Mouse (Mus musculus): ENCODE results near the gene Gper1. TPM values are rescaled to one million over a fixed set of nuclear protein-coding genes. Genes with fewer than 3 reads are reported as not detected.

Gene Gper1
- 4.7 and 5.7 TPM in 2 replicates for polyA plus RNA-seq (2012; rRNA removed)

DNA sequence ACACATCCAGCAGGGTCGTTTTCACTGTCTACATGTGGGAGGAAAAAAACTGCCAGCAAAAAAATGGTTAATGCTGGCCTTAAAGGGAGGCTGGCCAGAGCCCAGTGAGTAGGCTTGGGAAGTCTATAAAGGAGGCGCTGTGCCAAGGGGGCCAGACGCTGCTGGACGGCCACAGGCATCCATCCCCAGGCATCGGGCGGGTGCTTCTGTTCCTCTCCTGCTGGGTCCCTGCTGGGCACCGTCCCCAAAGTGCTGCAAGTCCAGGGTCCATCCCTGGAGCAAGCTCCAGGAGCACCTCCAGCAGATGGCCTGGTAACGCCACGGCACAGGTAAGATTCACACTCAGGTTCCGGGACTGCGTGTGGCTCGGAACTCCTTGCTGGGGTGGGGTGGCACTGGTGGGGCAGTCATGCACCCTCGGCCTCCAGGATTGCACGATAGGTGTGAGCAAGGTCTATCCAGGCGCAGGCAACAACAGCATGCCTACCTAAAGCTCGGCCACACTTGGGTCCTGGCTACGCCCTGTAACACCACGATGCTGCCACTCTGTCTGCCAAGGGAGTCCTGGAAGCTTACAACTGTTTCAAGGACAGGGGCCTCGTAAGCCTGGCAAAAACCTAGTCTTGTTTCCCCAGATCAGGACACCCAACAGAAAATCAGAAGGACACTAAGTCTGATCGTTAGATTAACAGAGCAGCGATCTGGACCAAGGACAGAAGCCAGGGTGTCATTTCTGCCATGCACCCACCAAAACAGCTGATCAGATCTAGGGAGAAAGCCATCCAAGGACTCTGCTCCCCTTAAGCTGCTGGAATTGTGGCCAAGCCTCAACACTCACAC is at the start of gene Gper1:
TSS of gene Gper1 (plus strand) at position 126 of the 840 bp plus-strand sequence.
- DNase-seq (ENCODE audit: extremely low spot score in 1 of 2, low spot score in 1 of 2) = no peak

DNA sequence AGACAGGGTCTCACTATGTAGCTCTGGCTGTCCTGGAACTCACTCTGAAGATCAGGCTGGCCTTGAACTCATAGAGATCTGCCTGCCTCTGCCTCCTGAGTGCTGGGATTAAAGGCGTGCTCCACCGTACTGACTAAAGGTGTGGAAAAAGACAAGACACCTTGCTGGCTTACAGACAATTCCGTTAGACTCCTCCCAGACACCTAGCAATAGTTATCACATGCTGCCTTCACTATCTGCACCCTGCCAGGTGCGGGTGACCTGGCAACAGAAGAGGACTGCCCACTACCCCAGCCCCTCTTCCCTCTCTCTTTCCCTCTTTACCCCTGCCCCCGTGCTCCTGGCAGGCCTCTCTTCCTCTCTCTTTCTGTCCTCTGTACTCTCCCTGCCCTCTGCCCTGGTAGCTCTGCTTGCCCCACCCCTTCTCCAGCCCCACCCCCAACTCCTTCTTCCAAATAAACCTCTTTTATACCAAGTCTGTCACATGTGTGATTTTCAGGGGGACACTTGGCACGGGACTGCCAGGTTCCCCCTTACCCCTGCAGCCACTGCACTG is 49.0 kb upstream of the Gper1 start:
- no peak for DNase-seq (ENCODE audit: extremely low spot score in 1 of 2, low spot score in 1 of 2)

GRCm38 (mm10) chr5:139374841-139375240 is 48.1 kb upstream of the Gper1 start:
- DNase-seq (ENCODE audit: extremely low spot score in 1 of 2, low spot score in 1 of 2) = no peak

GRCm38 (mm10) chr5:139377468-139378270 is 45.3 kb upstream of the Gper1 start, which contains the start of gene Gpr146:
Gpr146 (plus strand) TSS chr5:139377697.
- no peak for DNase-seq (ENCODE audit: extremely low spot score in 1 of 2, low spot score in 1 of 2)

DNA sequence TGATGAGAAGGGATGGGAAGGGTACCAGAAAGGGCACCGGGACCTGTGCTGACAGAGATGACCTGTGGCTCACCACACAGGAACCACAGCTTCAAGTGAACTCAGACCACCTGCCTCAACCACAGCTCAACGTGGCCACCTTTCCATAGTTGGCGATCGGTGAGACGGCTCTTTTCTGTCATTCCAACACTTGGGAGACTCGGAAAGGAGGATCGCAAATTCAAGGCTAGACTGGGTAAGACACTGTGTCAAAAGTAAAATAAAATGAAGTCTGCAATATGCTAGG is 44.7 kb upstream of the Gper1 start:
- DNase-seq (ENCODE audit: extremely low spot score in 1 of 2, low spot score in 1 of 2) = no peak

- no peak for DNase-seq (ENCODE audit: extremely low spot score in 1 of 2, low spot score in 1 of 2)
Observed at GRCm38 (mm10) chr5:139378986-139379629, 43.8 kb upstream of the Gper1 start.

GRCm38 (mm10) chr5:139379771-139380384 is 43.1 kb upstream of the Gper1 start:
- no peak for DNase-seq (ENCODE audit: extremely low spot score in 1 of 2, low spot score in 1 of 2)

GRCm38 (mm10) chr5:139380385-139381248 is 42.3 kb upstream of the Gper1 start:
- DNase-seq (ENCODE audit: extremely low spot score in 1 of 2, low spot score in 1 of 2) = peak; percentile 71 to 87

DNA sequence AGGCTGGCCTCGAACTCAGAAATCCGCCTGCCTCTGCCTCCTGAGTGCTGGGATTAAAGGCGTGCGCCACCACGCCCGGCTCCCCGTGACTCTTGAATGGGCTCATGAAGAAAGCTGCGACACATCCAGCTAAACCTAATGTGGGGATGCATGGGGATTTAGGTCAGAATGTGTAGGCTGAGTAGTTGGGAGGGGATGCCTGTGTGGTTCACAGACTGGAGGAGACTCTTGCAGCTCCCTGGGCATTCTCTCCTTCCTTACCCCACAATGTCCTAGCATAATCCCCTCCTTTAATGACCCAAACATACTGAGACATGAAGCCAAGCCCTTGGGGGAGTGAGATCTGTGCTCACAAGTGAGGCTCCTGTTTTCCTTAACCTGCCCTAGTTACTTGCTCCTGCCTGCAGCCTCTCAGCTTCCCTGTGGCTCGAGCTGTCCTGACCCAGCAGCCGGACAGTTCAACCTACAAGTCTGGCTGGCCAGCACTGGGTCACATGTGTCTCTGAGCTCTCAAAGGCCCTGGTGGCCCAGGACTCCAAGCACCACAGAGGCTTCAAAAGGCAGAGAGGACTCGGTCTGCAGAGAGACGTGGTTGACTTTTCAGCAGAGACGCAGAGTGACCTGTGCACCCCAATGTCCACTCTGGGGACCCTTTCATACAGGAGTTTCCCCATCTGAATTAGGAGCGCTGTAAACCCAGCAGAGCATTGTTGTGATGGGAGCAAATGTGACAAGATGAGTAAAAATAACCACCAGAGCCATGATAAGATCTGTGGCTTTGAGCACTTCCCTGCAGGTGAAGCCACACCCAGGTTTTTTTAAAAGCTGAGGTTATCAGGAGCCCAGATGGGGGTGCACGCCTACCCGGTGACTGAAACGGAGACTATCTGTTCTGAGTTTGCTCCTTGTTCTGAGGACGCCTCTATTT is 41.1 kb upstream of the Gper1 start:
- DNase-seq (ENCODE audit: extremely low spot score in 1 of 2, low spot score in 1 of 2) = no peak

- DNase-seq (ENCODE audit: extremely low spot score in 1 of 2, low spot score in 1 of 2) = peak; percentile 66 to 77
Observed at GRCm38 (mm10) chr5:139382760-139383159, 40.2 kb upstream of the Gper1 start.

DNA sequence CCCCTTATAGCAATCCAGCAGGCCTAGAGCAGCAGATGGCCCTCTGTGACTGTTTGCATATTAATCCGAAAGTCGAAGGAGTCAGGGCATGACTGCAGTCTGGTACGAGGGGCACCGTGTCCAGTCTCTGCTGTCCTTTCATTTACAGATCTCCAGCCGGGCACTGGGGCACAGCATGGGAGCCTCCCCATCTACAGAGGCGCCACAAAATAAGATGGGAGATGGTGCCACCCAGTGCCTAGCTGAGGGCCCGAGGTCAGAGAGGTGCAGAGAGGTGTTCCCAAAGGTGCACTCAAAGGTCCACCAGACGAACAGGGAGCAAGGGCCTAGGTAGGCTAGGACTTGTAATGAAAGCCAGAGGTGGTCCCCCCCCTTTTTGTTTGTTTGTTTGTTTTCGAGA is 39.7 kb upstream of the Gper1 start:
- no peak for DNase-seq (ENCODE audit: extremely low spot score in 1 of 2, low spot score in 1 of 2)

DNA sequence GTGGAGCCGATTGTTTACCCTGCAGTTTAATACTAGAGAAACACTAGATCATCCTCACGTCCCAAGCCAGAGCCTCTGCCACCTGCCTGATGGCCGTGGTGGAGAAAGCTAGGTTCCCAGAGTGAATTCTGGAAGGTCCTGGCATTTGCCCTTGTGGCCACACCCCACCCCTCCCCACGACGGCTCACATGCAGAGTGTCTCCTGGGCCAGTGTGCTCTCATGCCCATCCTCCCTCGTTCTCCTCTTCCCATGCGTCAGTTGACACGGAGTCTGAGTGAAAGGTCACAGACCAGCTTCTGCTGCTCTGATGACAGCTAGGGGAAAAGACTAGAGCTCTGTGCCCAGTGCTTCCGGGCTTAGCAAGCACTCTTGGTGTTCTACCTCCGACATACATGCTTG is 38.4 kb upstream of the Gper1 start:
- no peak for DNase-seq (ENCODE audit: extremely low spot score in 1 of 2, low spot score in 1 of 2)

- DNase-seq (ENCODE audit: extremely low spot score in 1 of 2, low spot score in 1 of 2) = no peak
Observed at GRCm38 (mm10) chr5:139386047-139386446, 36.9 kb upstream of the Gper1 start.

DNA sequence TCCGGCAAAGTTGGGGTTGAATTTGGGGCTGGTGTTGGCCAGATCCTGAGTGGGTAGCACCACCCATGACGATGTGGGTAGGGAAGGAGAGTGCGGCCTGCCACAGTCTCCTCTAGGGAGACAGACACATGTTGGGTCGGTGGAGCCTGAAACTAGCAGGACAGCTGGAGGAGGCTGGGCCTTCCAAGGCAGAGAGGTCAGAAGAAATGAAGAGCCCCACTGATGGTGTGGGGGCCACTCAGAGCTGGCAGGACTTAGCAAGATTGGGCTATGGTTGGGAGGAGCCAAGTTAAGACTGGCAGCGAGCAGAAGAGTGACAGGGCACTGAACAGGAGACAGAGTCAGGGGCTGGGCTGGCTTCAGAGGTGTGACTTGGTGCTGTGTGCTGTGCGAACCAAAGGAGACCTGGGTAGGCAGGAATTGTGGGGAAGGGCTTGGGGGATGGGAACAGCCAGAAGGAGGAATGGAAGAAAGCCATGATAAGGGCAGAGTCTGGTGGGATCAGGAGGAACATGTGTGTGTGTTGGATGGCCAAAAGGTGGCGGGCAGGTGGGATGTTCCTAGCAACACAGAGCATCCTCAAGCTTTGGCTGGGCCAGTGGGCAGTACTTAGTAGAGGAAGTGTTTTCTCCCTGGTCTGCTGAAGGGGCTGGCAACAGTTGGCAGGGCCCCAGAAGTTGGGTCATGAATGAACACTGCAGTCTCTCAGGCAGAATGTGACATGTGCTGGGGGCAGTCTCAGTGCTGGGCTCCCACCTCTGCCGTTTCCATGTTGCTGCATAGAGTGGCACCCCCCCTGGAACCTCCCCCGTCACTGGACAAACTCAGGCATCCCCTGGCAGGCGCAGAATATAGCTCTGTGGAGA is 35.4 kb upstream of the Gper1 start:
- DNase-seq (ENCODE audit: extremely low spot score in 1 of 2, low spot score in 1 of 2) = no peak

GRCm38 (mm10) chr5:139388195-139388570 is 34.8 kb upstream of the Gper1 start:
- DNase-seq (ENCODE audit: extremely low spot score in 1 of 2, low spot score in 1 of 2) = no peak

DNA sequence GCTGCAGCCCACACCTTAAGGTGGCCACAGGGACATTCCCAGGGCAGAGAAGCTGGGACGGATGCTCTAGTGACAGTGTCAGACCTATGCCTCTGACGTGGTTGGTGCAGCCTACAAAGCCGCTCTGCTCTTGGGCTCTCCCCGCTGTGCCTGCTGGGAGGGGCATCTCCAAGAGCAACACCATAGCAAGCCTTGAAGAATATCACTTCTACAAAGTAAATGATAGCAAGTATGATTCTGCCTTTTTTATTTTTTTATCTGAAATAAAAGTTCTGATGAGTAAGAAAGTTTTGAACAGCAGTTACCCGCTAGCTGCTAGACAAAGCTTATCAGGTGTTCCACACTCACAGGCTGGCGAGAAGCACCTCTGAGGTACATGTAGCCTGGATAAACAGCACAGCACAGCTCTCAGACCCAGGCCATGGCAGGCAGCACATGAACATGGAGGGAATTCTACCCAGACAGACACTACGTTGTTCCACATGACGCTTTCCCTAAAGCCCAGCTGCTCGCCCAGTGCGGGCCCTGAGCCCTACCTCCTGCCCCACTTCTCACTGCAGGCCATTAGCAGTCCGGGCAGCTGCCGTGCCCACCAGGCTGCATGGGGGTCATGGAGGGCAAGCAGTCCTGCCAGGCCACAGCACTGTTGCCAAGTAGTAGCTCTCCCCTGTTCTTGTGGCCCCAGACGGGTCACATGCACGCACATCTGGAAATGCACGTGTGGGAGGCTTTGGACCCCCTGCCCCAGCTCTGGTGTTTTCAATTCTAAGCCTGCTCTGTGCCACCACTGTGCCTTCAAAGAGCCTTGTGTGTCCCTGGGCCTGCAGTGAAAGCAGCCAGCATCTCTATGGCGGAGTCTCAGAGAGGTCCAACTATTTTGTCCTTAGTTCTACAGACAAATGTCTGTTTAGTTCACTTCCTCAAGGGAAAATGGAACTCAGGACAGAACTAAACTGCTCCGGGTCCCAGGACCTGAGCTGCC is 34.0 kb upstream of the Gper1 start:
- DNase-seq (ENCODE audit: extremely low spot score in 1 of 2, low spot score in 1 of 2) = no peak

DNA sequence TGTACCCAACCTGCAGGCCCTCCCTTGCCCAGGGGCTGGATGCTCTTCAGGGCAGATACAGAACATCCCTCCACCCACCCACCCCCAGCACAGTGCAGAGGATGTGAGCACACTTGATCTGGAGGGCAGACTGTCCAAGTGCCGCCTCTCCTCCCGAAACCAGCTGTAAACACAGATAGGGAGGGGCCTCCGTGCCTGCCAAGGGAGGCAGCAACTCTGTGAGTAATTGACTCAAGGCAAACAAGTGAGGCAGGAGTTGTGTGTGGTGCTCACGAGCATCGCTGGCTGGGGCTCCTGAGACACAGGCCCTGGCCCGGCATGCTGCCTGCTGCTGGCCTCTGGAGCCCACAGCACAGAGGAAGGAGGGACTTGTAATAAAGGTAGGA is 33.3 kb upstream of the Gper1 start:
- DNase-seq (ENCODE audit: extremely low spot score in 1 of 2, low spot score in 1 of 2) = peak in 1 of 2 experiments; percentile 54
